Mouse (Mus musculus) limb, embryonic 14.5 days (tissue): ENCODE measurements around the gene Hectd4. TPM values are rescaled to one million over a fixed set of nuclear protein-coding genes. Genes with fewer than 3 reads are reported as not detected.

Source experiments
- ATAC-seq: fragments of 200-750 bp; cut with Nextera tagmentation; 2 replicates; pipeline ENCODE4 v1.8.0; 2017; ENCODE audit warnings: low read depth, moderate number of reproducible peaks, moderate TSS enrichment; ENCODE audit not compliant: low FRiP score
- DNase-seq: peaks from one replicate; pipeline ENCODE4 v3.0.0-alpha.2; 2015; ENCODE audit warnings: low spot score
- H3K27ac ChIP-seq: fragments of 300-500 bp; sonication (generic); replicated peaks from 2 replicates; pipeline ENCODE4 v1.5.1; 2014; ENCODE audit warnings: low read depth, mild to moderate bottlenecking, low read length, moderate library complexity, mixed read lengths
- H3K27me3 ChIP-seq: fragments of 300-500 bp; sonication (generic); 2 replicates; pipeline ENCODE4 v1.6.1; 2014; ENCODE audit warnings: low read length, mixed read lengths; ENCODE audit not compliant: control insufficient read depth, insufficient read depth
- H3K36me3 ChIP-seq: fragments of 300-500 bp; sonication (generic); 2 replicates; pipeline ENCODE4 v1.6.1; 2014; ENCODE audit warnings: mild to moderate bottlenecking, low read length, moderate library complexity, mixed read lengths; ENCODE audit not compliant: control insufficient read depth, insufficient read depth
- H3K4me1 ChIP-seq: fragments of 300-500 bp; sonication (generic); 2 replicates; pipeline ENCODE4 v1.6.1; 2014; ENCODE audit warnings: antibody characterized with exemption, low read length, mixed read lengths; ENCODE audit not compliant: control insufficient read depth, insufficient read depth
- H3K4me2 ChIP-seq: fragments of 300-500 bp; sonication (generic); replicated peaks from 2 replicates; pipeline ENCODE4 v1.6.1; 2014; ENCODE audit warnings: low read depth, mild to moderate bottlenecking, low read length, moderate library complexity; ENCODE audit not compliant: severe bottlenecking
- H3K4me3 ChIP-seq: fragments of 300-500 bp; sonication (generic); replicated peaks from 2 replicates; pipeline ENCODE4 v1.5.1; 2014; ENCODE audit warnings: low read length
- H3K9ac ChIP-seq: fragments of 300-500 bp; sonication (generic); 2 replicates; pipeline ENCODE4 v1.6.1; 2014; ENCODE audit warnings: mild to moderate bottlenecking, low read depth, low read length, moderate library complexity; ENCODE audit not compliant: severe bottlenecking
- H3K9me3 ChIP-seq: fragments of 300-500 bp; sonication (generic); 2 replicates; pipeline ENCODE4 v1.6.1; 2016; ENCODE audit warnings: low read length; ENCODE audit not compliant: control insufficient read depth
- POLR2A ChIP-seq: fragments of 200-500 bp; IDR thresholded peaks from 2 replicates; pipeline ENCODE4 v1.8.0; 2012; ENCODE audit warnings: inconsistent platforms, mild to moderate bottlenecking, moderate library complexity, borderline replicate concordance; ENCODE audit not compliant: insufficient read depth, insufficient read length; ENCODE audit errors: extremely low read depth
- WGBS: fragments of 180-500 bp; shearing (Covaris S2); extraction: QIAGEN DNeasy Blood & Tissue Kit; methylation state at CpG from one replicate; pipeline ENCODE4 v1.1.7; 2014; 5-methylcytosine and 5-hydroxymethylcytosine counted together
- polyA plus RNA-seq, 2 experiments: library from polyadenylated mRNA; depleted of rRNA in 1 of 2; stranded (reverse) in 1 of 2; unstranded in 1 of 2; fragments of >200 nt; fragmentation: Nextera tagmentation in 1 of 2; extraction: Ambion mirVana in 1 of 2; gene quantifications; 2 replicates each; pipeline versions ENCODE4 v1.2.1 to v1.2.3; 2012 to 2014

Hectd4 gene
- polyA plus RNA-seq, 2 experiments, result 7.0 to 15.2 TPM

DNA sequence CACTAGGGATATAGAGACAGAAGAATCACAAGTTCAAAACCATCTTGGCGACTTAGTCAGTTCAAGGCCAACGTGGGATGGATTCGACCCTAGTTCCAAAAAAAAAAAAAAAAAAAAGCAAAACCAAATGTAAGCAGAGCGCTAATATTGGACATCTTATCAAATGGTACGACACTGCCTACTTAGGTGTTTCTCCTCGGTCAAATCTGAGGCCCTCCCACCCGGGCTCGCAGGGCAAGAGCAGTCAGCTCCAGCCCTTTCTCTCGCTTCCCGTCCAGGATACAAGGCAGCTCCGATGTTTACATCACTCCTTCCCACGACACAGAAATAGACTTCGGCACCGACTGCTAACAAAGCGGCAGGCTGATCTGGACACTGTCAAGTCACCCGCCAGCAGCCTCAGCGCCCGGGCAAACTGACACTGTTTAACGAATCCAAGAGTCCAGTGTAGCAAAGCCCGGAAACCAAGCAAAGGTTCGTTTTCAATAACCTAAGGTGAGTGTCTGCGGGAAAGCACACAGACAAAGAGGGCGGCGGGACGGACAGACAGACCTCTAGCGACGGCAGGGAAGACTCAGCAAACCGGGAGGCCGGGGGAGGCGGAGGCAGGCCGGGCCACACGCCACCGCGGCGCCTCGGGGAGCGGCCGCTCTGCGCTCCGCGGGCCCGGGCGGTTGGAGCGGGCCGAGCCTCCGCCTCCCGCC, 164.9 kb downstream of the Hectd4 start:
- Histone ChIP-seq H3K4me1 (peaks cover 15% of the 10 kb centered on the region; the same call in 1 of the 2 replicates), H3K9me3 (peaks cover 6% of the 10 kb centered on the region; the same call in 1 of the 2 replicates), H3K4me2 (peak overlapping the region; percentile 71), H3K9ac (peak overlapping the region; percentile 79), H3K27me3 (no peaks in the 10 kb centered on the region), H3K4me3 (peak overlapping the region; percentile 74), H3K36me3 (peaks cover 28% of the 10 kb centered on the region), H3K27ac (peak overlapping the region; percentile 68)
- TF ChIP-seq POLR2A, result no peak
- peak; percentile 60 for ATAC-seq
- DNase-seq, result peak; percentile 28
- WGBS, result 4% methylated on average over 34 of the region's 47 CpGs

DNA sequence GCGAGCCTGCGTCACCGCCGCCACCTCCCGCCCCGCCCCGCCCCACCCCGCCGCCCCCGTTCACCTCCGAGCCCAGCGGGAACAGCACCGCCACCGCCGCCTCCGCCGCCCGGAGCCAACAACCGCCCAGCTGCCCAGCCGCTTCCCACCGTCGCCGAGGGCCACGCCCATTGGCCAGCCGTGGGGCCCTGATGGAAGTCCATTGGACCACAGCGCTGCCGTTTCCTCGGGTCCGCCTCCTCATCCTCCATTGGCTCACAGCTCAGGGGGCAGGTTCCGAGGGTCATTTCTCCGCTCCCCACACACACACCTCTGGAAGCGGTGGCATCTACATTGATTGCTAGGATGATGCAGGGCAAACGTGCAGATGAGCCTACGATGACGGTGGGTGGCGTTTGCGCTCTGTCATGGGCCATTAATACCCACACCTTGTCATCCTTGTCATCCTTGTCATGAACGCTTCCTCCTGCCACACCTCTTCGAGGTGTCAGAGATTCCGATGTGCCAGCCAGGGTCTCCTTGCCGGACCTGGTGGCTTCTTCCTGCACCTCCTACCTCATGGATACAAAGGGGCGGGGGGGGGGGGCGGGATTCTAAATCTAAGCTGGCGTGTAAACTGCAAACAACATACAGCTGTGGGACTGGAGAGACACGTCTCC, 165.6 kb downstream of the Hectd4 start, which contains the start of gene Trafd1:
Gene Trafd1 (minus strand): TSS at position 172 of the 659 bp plus-strand sequence.
- H3K27me3 ChIP-seq, result no peaks in the 10 kb centered on the region
- peak; percentile 95 for ATAC-seq
- WGBS, result under 1% methylated on average over 25 of the region's 45 CpGs

DNA sequence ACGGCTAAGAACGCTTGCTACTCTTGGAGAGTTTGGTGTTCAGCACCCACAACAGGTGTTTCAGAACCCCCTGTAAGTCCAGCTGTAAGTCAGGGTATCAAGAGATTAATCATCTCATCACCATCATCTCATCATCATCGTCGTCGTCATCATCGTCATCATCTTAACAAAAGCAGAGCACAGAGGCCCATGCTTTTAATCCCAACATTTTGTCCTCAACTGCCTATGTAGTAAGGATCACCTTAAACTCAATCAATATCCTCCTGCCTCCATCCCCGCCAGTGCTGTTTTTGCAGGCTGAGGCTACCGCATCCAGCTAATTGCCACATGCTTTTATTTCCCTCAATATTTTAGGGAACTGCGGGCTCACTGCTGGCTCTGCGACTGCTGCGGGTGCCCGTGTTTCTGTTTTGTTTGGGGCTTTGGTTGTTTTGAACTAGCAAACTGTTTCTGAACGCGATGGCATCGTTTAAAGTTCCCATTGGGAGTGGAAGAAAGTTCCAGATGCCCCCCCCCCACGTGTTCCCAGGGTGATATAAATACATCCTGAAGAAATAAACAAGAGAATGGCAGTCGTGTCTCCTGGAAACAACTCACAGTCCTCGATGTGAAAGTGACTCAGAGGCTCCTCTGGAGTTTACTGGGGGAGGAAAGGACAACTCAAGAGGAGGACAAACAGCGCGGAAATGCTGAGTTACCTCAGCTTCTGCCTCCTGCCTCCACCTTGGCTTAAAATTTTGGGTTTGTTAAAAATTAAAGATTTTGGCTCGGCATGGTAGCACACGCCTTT, 166.3 kb downstream of the Hectd4 start:
- Histone ChIP-seq H3K9me3 (no peaks in the 10 kb centered on the region), H3K4me2 (peak overlapping the region; percentile 71), H3K27me3 (no peaks in the 10 kb centered on the region), H3K4me3 (peak overlapping the region; percentile 74), H3K4me1 (peaks cover 15% of the 10 kb centered on the region; the same call in 1 of the 2 replicates), H3K36me3 (peaks cover 15% of the 10 kb centered on the region), H3K27ac (no peak overlapping the region), H3K9ac (no peak overlapping the region)
- no peak for DNase-seq
- no peak for ATAC-seq
- 32% methylated on average over 22 of the region's 22 CpGs for WGBS
- TF ChIP-seq POLR2A, result no peak

More for the DNA sequence above, 165.6 kb downstream of the Hectd4 start, which contains the start of gene Trafd1:
- peak within 1 kb of the TSS; percentile 79 for H3K9ac ChIP-seq
- peak; percentile 93 for DNase-seq
- peak within 1 kb of the TSS; percentile 71 for H3K4me2 ChIP-seq
- H3K36me3 ChIP-seq, result peaks cover 21% of the 10 kb centered on the region
- peak within 1 kb of the TSS; percentile 68 for H3K27ac ChIP-seq
- no peak for TF ChIP-seq POLR2A
- H3K9me3 ChIP-seq, result peaks cover 6% of the 10 kb centered on the region; the same call in 1 of the 2 replicates
- peaks cover 15% of the 10 kb centered on the region; the same call in 1 of the 2 replicates for H3K4me1 ChIP-seq
- peak within 1 kb of the TSS; percentile 74 for H3K4me3 ChIP-seq

DNA sequence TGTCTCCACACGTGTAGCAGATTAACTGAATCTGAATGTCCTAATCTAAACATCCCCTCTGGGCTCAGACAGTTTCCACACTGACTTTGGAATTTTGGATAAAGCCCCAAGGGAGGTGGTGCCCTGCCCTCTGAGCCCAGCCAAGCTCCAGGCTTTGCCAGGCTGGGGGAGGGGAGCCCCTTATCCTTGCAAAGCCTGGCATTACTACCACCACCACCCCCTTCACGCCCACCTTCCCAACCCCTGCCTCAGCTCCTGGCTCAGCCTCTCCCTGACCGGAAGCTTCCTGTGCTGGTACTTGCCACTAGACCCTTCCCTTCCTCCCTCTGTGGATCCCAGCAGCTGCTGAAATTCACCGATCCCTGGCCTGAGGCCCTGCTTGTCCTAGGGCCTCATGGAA, 167.1 kb downstream of the Hectd4 start:
- Histone ChIP-seq H3K9ac (no peak overlapping the region), H3K27ac (no peak overlapping the region), H3K27me3 (no peaks in the 10 kb centered on the region), H3K4me1 (peaks cover 15% of the 10 kb centered on the region; the same call in 1 of the 2 replicates), H3K4me2 (no peak overlapping the region), H3K36me3 (peaks cover 7% of the 10 kb centered on the region), H3K9me3 (no peaks in the 10 kb centered on the region), H3K4me3 (no peak overlapping the region)
- TF ChIP-seq POLR2A, result no peak
- no peak for DNase-seq
- 50% methylated on average over 4 of the region's 4 CpGs for WGBS
- ATAC-seq, result no peak

DNA sequence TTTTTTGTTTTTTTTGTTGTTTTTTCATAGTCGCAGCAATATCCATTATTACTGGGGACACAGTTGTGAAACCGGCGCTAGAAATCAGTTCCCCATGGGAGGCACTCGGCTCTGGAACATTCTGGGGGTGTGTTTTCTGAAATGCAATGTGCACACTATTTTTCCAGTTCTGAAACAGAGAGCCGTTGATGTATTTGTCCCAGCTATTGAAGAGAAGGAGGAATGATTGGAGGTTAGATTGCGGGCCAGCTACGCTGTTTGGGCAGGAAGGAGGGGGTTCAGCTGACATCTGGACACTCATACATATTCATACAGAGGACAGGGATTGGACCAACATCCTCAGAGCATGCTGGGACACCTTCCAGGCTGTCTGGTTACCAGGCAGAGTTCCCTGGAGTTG, 169.1 kb downstream of the Hectd4 start:
- no peak overlapping the region for H3K4me2 ChIP-seq
- WGBS, result 68% methylated on average over 7 of the region's 7 CpGs
- DNase-seq, result no peak
- peaks cover 10% of the 10 kb centered on the region; the same call in 1 of the 2 replicates for H3K4me1 ChIP-seq
- no peak for ATAC-seq
- H3K27me3 ChIP-seq, result no peaks in the 10 kb centered on the region
- H3K27ac ChIP-seq, result no peak overlapping the region
- H3K9me3 ChIP-seq, result no peaks in the 10 kb centered on the region
- no peak for TF ChIP-seq POLR2A
- H3K36me3 ChIP-seq, result no peaks in the 10 kb centered on the region
- H3K4me3 ChIP-seq, result no peak overlapping the region
- no peak overlapping the region for H3K9ac ChIP-seq
